Comparison of ENCODE assay signal across 36 mouse cellular contexts in the genomic region with DNA sequence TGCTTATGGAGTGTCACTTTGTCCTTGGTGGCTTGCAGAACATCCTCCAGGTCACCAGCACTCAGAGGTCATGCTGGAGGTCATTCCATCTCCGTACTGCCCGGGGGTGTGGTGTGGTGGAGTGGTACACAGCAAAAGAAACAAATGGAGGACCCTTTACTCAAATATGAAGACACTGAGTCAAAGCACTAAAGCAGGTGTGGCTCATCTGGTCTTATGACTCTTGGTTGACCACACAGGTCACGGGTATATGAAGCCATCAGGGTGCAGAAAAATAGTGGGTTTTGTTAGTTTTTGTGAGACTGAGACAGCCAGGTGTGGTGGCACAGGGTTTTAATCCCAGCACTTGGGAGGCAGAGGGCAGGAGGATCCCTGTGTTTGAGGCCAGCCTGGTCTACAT. TPM values are rescaled to one million over a fixed set of nuclear protein-coding genes. Genes with fewer than 3 reads are reported as not detected.
"Had no signal": no experiment of that assay in that cellular context is flagged by ENCODE, and none has a peak within 500 bp of the region (broad histone marks: within the 10 kb centered on the region; RNA-seq: fewer than 3 reads in every experiment).

No protein-coding gene starts in this region.

- DNase-seq: heart, postnatal 10 days; heart, postnatal 14 days; heart, postnatal 36 days; heart, postnatal 4 days; kidney, adult 11 months; kidney, adult 18-20 months; kidney, adult 8-10 months; kidney, adult 9 months; kidney, postnatal 10 days; kidney, postnatal 14 days; kidney, postnatal 25 days; kidney, postnatal 36 days; kidney, postnatal 4 days; layer of hippocampus, adult 9-11 months; layer of hippocampus, postnatal 36 days had no signal

- H3K36me3 ChIP-seq: heart, embryonic 12.5 days; heart, embryonic 13.5 days; heart, embryonic 15.5 days; hindbrain, embryonic 10.5 days; hindbrain, embryonic 12.5 days; hindbrain, embryonic 13.5 days; hindbrain, embryonic 15.5 days; intestine, embryonic 15.5 days; kidney, embryonic 15.5 days had no signal

- ATAC-seq: hindbrain, embryonic 16.5 days; hindbrain, postnatal 0 days; inflammation-experienced regulatory T-cells, adult 6 months; intestine, embryonic 15.5 days; intestine, embryonic 16.5 days; intestine, postnatal 0 days had no signal

- H3K4me3 ChIP-seq: heart, embryonic 12.5 days; heart, embryonic 13.5 days; heart, embryonic 15.5 days; hindbrain, embryonic 10.5 days; hindbrain, embryonic 12.5 days; hindbrain, embryonic 13.5 days; hindbrain, embryonic 15.5 days; intestine, embryonic 15.5 days; kidney, embryonic 15.5 days; layer of hippocampus, adult 2 months; left cerebral cortex, adult 2 months had no signal

- H3K9me3 ChIP-seq: heart, embryonic 12.5 days; heart, embryonic 13.5 days; heart, embryonic 15.5 days; hindbrain, embryonic 10.5 days; hindbrain, embryonic 12.5 days; hindbrain, embryonic 13.5 days; hindbrain, embryonic 15.5 days; intestine, embryonic 15.5 days; kidney, embryonic 15.5 days had no signal

- H3K27me3 ChIP-seq: heart, embryonic 12.5 days; heart, embryonic 13.5 days; heart, embryonic 15.5 days; hindbrain, embryonic 12.5 days; hindbrain, embryonic 13.5 days; hindbrain, embryonic 15.5 days; intestine, embryonic 15.5 days; kidney, embryonic 15.5 days had no signal

- H3K9ac ChIP-seq: heart, embryonic 12.5 days; heart, embryonic 13.5 days; heart, embryonic 15.5 days; hindbrain, embryonic 12.5 days; hindbrain, embryonic 13.5 days; hindbrain, embryonic 14.5 days; hindbrain, embryonic 15.5 days; intestine, embryonic 15.5 days; kidney, embryonic 15.5 days had no signal

- H3K4me1 ChIP-seq: heart, embryonic 12.5 days; heart, embryonic 13.5 days; heart, embryonic 15.5 days; hindbrain, embryonic 10.5 days; hindbrain, embryonic 12.5 days; hindbrain, embryonic 13.5 days; hindbrain, embryonic 15.5 days; intestine, embryonic 15.5 days; kidney, embryonic 15.5 days had no signal

- H3K27ac ChIP-seq: heart, embryonic 13.5 days; heart, embryonic 15.5 days; hindbrain, embryonic 10.5 days; hindbrain, embryonic 12.5 days; hindbrain, embryonic 13.5 days; hindbrain, embryonic 14.5 days; hindbrain, embryonic 15.5 days; hindbrain, postnatal 0 days; intestine, embryonic 15.5 days; kidney, embryonic 15.5 days; kidney, postnatal 0 days; layer of hippocampus, adult 2 months; left cerebral cortex, adult 2 months had no signal

- H3K4me2 ChIP-seq: heart, embryonic 11.5 days; heart, embryonic 12.5 days; heart, embryonic 13.5 days; heart, embryonic 15.5 days; hindbrain, embryonic 12.5 days; hindbrain, embryonic 13.5 days; hindbrain, embryonic 14.5 days; hindbrain, embryonic 15.5 days; intestine, embryonic 15.5 days; kidney, embryonic 15.5 days had no signal

RNA-seq across cellular contexts. Expression of a gene that starts 11.4 kb away (rescaled TPM):
- total RNA-seq: hematopoietic stem cell, adult 5-6 weeks had no signal
- polyA plus RNA-seq: heart, embryonic 11.5 days; hindbrain, embryonic 10.5 days; hindbrain, embryonic 11.5 days; hindbrain, embryonic 15.5 days; hindbrain, embryonic 16.5 days; inflammation-experienced regulatory T-cells, adult 6 months had no signal
